Mouse (Mus musculus) ZHBTc4 (cell line): ENCODE results near the gene Klhl26.
"Not testable (repeated sequence)": the region's sequence is repeated elsewhere in the genome, so short reads cannot be mapped to it uniquely, and the experiment has no call there.

Source experiments
- DNase-seq: peaks from one replicate; pipeline ENCODE4 v3.0.0-alpha.2; 2011; ENCODE audit warnings: low read depth, low spot score

Gene Klhl26

GRCm38 (mm10) chr8:70476333-70477268 lies at the start of gene Klhl26:
Klhl26 (minus strand) TSS chr8:70476968.
- peak; percentile 98 for DNase-seq

- peak; percentile 99 for DNase-seq
Observed at GRCm38 (mm10) chr8:70522592-70523403, 46.0 kb upstream of the Klhl26 start.

GRCm38 (mm10) chr8:70519606-70520005 lies 42.8 kb upstream of the Klhl26 start:
- no peak for DNase-seq

- DNase-seq, result no peak
Observed at GRCm38 (mm10) chr8:70519043-70519442, 42.3 kb upstream of the Klhl26 start.

GRCm38 (mm10) chr8:70517940-70518643 lies 41.3 kb upstream of the Klhl26 start:
- DNase-seq, result peak; percentile 75

- DNase-seq, result no peak
Observed at GRCm38 (mm10) chr8:70513441-70513840, 36.7 kb upstream of the Klhl26 start.

GRCm38 (mm10) chr8:70512253-70512903 lies 35.6 kb upstream of the Klhl26 start:
- DNase-seq, result no peak

GRCm38 (mm10) chr8:70511770-70512169 lies 35.0 kb upstream of the Klhl26 start:
- no peak for DNase-seq

- not testable (repeated sequence) for DNase-seq
Observed at GRCm38 (mm10) chr8:70511174-70511573, 34.4 kb upstream of the Klhl26 start.

- peak; percentile 98 for DNase-seq
Observed at GRCm38 (mm10) chr8:70510228-70510915, 33.6 kb upstream of the Klhl26 start, which contains the start of gene Uba52. Uba52 (minus strand) TSS chr8:70510801.

GRCm38 (mm10) chr8:70509281-70509952 lies 32.6 kb upstream of the Klhl26 start:
- no peak for DNase-seq

- no peak for DNase-seq
Observed at GRCm38 (mm10) chr8:70507027-70507393, 30.2 kb upstream of the Klhl26 start.

- DNase-seq, result peak; percentile 99
Observed at GRCm38 (mm10) chr8:70506328-70507026, 29.7 kb upstream of the Klhl26 start, which contains the start of gene Rex1bd. Rex1bd (minus strand) TSS chr8:70506752.

GRCm38 (mm10) chr8:70505698-70506327 lies 29.0 kb upstream of the Klhl26 start:
- DNase-seq, result no peak

GRCm38 (mm10) chr8:70504851-70505250 lies 28.1 kb upstream of the Klhl26 start:
- DNase-seq, result peak; percentile 77

- DNase-seq, result no peak
Observed at GRCm38 (mm10) chr8:70504291-70504716, 27.5 kb upstream of the Klhl26 start.

- DNase-seq, result peak; percentile 86
Observed at GRCm38 (mm10) chr8:70503062-70503750, 26.4 kb upstream of the Klhl26 start.

GRCm38 (mm10) chr8:70502540-70502939 lies 25.8 kb upstream of the Klhl26 start:
- DNase-seq, result no peak
